Mouse (Mus musculus): ENCODE measurements around the gene Smcp.

DNA sequence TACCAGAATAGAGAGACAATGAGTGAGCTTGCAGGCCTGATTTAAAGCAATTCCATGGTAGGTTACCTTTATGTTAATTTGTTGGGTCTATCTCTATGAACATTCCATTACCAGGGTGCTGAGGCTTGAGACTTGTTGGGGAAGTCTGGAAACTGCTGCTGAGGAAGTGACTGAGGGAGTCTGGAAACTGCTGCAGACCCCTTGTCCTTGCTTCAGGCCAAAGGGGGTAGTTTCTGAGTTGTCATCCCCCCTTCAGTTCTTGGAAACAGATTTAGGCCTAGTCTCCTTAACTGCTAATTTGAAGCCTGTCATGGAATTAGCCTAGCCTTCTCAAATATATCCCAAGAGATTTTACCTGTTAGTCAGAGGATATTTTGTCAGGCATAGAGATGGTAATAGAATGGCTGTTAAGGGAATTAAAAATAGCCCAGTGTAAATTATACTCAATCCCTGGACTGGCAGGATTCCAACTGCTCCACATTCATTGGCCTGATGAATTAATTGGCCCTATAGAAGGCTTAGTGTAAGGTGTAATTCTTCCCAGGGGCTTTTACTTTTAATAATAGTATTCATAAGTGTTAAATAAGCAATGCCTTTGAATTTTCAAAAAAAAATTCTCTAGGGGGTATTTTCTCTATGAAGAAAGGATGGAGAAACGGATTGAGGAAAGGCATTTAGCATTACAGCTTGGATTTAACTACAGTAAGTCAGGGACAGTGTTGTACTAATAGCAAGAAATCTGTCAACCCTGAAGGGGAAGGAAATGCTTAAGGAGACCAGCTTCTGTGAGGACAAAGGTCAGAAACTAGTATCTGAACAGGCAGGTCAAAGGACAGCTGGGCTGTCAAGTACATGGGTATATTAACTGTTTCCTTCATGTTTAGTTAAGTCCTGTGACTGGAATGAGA lies 49.2 kb upstream of the Smcp start:
- TF ChIP-seq CTCF (IDR thresholded peaks at IDR 0.05; ENCODE audit: borderline replicate concordance, insufficient read depth, low read length): no peak
- no peak for TF ChIP-seq POLR2A (IDR thresholded peaks at IDR 0.05; ENCODE audit: low read depth, low read length)
